In genomic region chrX:165327699-165328333, GRCm38 (mm10) we compare ENCODE assay signal across 8 mouse cellular contexts. TPM values are rescaled to one million over a fixed set of nuclear protein-coding genes. Genes with fewer than 3 reads are reported as not detected.
DNase-seq lines count a peak whose midpoint lies in the region; ATAC-seq lines count a peak whose summit lies in the region.

No protein-coding gene starts in this region.

- H3K4me1 ChIP-seq in heart, embryonic 12.5 days (replicated peaks): no peaks in the 10 kb centered on the region
- H3K4me1 ChIP-seq in hindbrain, embryonic 13.5 days (replicated peaks): no peaks in the 10 kb centered on the region

- 11% methylated on average over 9 of the region's 9 CpGs for WGBS in heart, embryonic 12.5 days
- 14% methylated on average over 9 of the region's 9 CpGs for WGBS in hindbrain, embryonic 13.5 days

- no peaks in the 10 kb centered on the region for H3K27me3 ChIP-seq in heart, embryonic 12.5 days (replicated peaks)
- H3K27me3 ChIP-seq in hindbrain, embryonic 13.5 days: no peaks in the 10 kb centered on the region

- no peak for DNase-seq in heart, adult 8-10 months (ENCODE audit: low spot score)
- peak; percentile 55 for DNase-seq in ZHBTc4 (ENCODE audit: low read depth, low spot score)
- DNase-seq in embryo, embryonic 9.5 days (ENCODE audit: extremely low spot score): peak; percentile 34
- DNase-seq in left cerebral cortex, postnatal 25 days (ENCODE audit: low spot score in 2 of 2): peak; percentile 40 to 57
- DNase-seq in retina, postnatal 1 day: peak; percentile 53
- DNase-seq in B cell, adult 2 months: no peak

- no peak overlapping the region for H3K9ac ChIP-seq in heart, embryonic 12.5 days
- 0 out of 2 replicates have a peak overlapping the region, but pooled peaks have one; percentile 63 for H3K9ac ChIP-seq in hindbrain, embryonic 13.5 days

- intact Hi-C loops in left cerebral cortex, postnatal 25 days (cut with DNase I): loop anchor here (2.0 to 5.0 kb wide), 2 partner anchors 136 to 819 kb away; no protein-coding TSS in a partner anchor

- H3K9me3 ChIP-seq in heart, embryonic 12.5 days (replicated peaks): no peaks in the 10 kb centered on the region
- no peaks in the 10 kb centered on the region for H3K9me3 ChIP-seq in hindbrain, embryonic 13.5 days

- no peak for ATAC-seq in heart, embryonic 12.5 days (ENCODE audit: insufficient number of reproducible peaks, low FRiP score)
- ATAC-seq in hindbrain, embryonic 13.5 days (ENCODE audit: low FRiP score): no peak

- H3K36me3 ChIP-seq in heart, embryonic 12.5 days: no peaks in the 10 kb centered on the region
- no peaks in the 10 kb centered on the region for H3K36me3 ChIP-seq in hindbrain, embryonic 13.5 days

- peak overlapping the region; percentile 70 for H3K4me2 ChIP-seq in heart, embryonic 12.5 days
- H3K4me2 ChIP-seq in hindbrain, embryonic 13.5 days: peak overlapping the region; percentile 56

- no peak overlapping the region for H3K27ac ChIP-seq in heart, embryonic 12.5 days (ENCODE audit: poor library complexity, severe bottlenecking)
- H3K27ac ChIP-seq in hindbrain, embryonic 13.5 days: no peak overlapping the region

- peak overlapping the region; percentile 37 for H3K4me3 ChIP-seq in heart, embryonic 12.5 days
- peak overlapping the region; percentile 38 for H3K4me3 ChIP-seq in hindbrain, embryonic 13.5 days

RNA-seq across cellular contexts. Expression of gene Glra2, which starts 0.6 kb away (rescaled TPM):
- polyA plus RNA-seq in heart, embryonic 12.5 days (2016; fragmentation: Nextera tagmentation; extraction: Ambion mirVana): not detected in 2 replicates
- not detected for total RNA-seq in heart, adult 8-10 months (2022)
- polyA plus RNA-seq in hindbrain, embryonic 13.5 days (2015; fragmentation: Nextera tagmentation; extraction: Ambion mirVana): 29.4 and 30.5 TPM in 2 replicates
- 10 to 100 TPM; 13.1 TPM for total RNA-seq in left cerebral cortex, postnatal 25 days (2021)

Comparison
In these comparisons a context has a peak if more than half of its experiments do, and no peak if none do; other contexts are left out.
1. DNase-seq: peak in ZHBTc4 (single experiment), embryo, embryonic 9.5 days (single experiment), left cerebral cortex, postnatal 25 days (2 of 2) and retina, postnatal 1 day (single experiment); none in heart, adult 8-10 months (single experiment) and B cell, adult 2 months (0 of 2).
2. RNA of gene Glra2, which starts 0.6 kb away (total RNA-seq): 13.1 TPM in left cerebral cortex, postnatal 25 days; not detected in heart, adult 8-10 months; every median in the first group is over 10 times any median in the second.